Mouse (Mus musculus): ENCODE measurements at regions not wholly inside any gene's neighbourhood (a gene's known extent, or its start where the extent isn't known, plus 50 kb on each side); places are given as distances from the start of the nearest gene placed in this dataset.

- TF ChIP-seq MYOD1 (IDR thresholded peaks at IDR 0.05; ENCODE audit: control insufficient read depth in 1 of 3, insufficient read length in 2 of 3, low read depth in 2 of 3) (no peak), E2F4 (IDR thresholded peaks at IDR 0.05; ENCODE audit: insufficient read depth) (no peak), CEBPB (IDR thresholded peaks at IDR 0.05; ENCODE audit: insufficient read depth, poor library complexity, severe bottlenecking) (no peak), TCF3 (IDR thresholded peaks at IDR 0.05; ENCODE audit: insufficient read length, low read depth) (no peak), POLR2A (IDR thresholded peaks at IDR 0.05; ENCODE audit: insufficient read length, low read depth) (no peak), MYOG (IDR thresholded peaks at IDR 0.05; ENCODE audit: control insufficient read depth in 1 of 3, insufficient read depth in 1 of 3, insufficient read length in 2 of 3, low read depth in 2 of 3) (no peak)
These were observed 60.0 kb upstream of the Hmcn1 start for GRCm38 (mm10) chr1:151053268-151053667.

Measured in myocyte (in vitro differentiated cells).